Mouse (Mus musculus): ENCODE data around the gene Cav1. TPM values are rescaled to one million over a fixed set of nuclear protein-coding genes. Genes with fewer than 3 reads are reported as not detected.
A peak's percentile ranks its signal among the peaks of the same experiment; 100 is the strongest.

Gene Cav1
- polyA plus RNA-seq, 1 experiment from 2014 or later, result 8.1 TPM

DNA sequence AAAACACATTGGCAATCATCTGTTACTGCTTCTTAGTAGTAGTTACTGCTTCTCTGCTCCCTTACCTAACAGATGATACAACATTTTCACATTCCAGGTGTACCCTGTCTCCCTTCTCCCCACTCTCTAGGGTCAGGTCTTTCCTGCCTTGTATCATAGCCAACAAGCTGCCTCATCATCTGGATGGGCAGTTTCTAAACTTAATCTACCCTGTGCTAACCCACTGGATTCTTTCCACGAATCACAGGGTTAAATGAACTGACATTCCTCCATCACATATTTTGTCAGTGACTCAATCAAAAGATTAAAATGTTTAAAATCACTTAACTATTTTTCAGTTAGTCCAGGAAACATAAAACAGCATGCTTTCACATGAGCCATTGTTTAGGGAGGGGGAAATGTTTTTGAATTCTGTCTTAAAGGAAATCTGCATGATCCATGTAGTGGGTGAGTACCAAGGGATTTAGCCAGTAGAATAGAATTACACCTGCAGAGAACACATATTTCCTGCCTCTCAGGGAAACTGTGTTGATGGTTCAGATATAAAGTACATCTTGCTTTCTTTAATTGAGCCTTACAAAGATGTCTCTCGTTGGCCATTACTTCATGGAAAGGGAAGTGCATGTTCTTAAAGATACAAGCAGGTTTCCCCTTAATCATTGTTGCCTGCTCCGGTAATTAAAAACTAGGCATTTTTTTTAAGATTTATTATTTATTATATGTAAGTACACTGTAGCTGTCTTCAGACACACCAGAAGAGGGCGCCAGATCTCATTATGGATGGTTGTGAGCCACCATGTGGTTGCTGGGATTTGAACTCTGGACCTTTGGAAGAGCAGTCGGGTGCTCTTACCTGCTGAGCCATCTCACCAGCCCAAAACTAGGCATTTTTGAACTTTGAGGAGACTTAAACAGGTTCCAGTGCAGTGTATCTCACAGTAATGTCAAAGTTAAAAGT lies 8.8 kb downstream of the Cav1 start:
- ATAC-seq (ENCODE audit: low read depth), result no peak

GRCm38 (mm10) chr6:17316294-17317166 lies 10.4 kb downstream of the Cav1 start:
- no peak overlapping the region for H3K27ac ChIP-seq (ENCODE audit: low read length)
- no peaks in the 10 kb centered on the region for H3K9me3 ChIP-seq (replicated peaks; ENCODE audit: control insufficient read depth, low read length)
- no peaks in the 10 kb centered on the region for H3K27me3 ChIP-seq (ENCODE audit: control insufficient read depth, insufficient read depth, low read depth, low read length)
- no peak overlapping the region for H3K4me3 ChIP-seq (ENCODE audit: low read depth, low read length)
- ATAC-seq (ENCODE audit: low read depth), result 0 out of 2 replicates have a peak, but pooled peaks have one; percentile 27
- no peak overlapping the region for H3K4me2 ChIP-seq (ENCODE audit: low read depth, low read length)
- no peaks in the 10 kb centered on the region; the same call in 1 of the 2 replicates for H3K4me1 ChIP-seq (ENCODE audit: control insufficient read depth, low read depth, low read length)
- no peak overlapping the region for H3K9ac ChIP-seq (ENCODE audit: low read depth, low read length)
- 42% methylated on average over 15 of the region's 15 CpGs for WGBS (ENCODE audit: insufficient replicate concordance)
- H3K36me3 ChIP-seq (ENCODE audit: control insufficient read depth, insufficient read depth), result no peaks in the 10 kb centered on the region

More for the DNA sequence above, 8.8 kb downstream of the Cav1 start:
- no peaks in the 10 kb centered on the region; the same call in 1 of the 2 replicates for H3K4me1 ChIP-seq (ENCODE audit: control insufficient read depth, low read depth, low read length)
- H3K27me3 ChIP-seq (ENCODE audit: control insufficient read depth, insufficient read depth, low read depth, low read length), result no peaks in the 10 kb centered on the region
- H3K9ac ChIP-seq (ENCODE audit: low read depth, low read length), result no peak overlapping the region
- H3K36me3 ChIP-seq (ENCODE audit: control insufficient read depth, insufficient read depth), result no peaks in the 10 kb centered on the region
- H3K4me2 ChIP-seq (ENCODE audit: low read depth, low read length), result no peak overlapping the region
- 55% methylated on average over 5 of the region's 5 CpGs for WGBS (ENCODE audit: insufficient replicate concordance)
- H3K4me3 ChIP-seq (ENCODE audit: low read depth, low read length), result no peak overlapping the region
- H3K27ac ChIP-seq (ENCODE audit: low read length), result no peak overlapping the region
- H3K9me3 ChIP-seq (replicated peaks; ENCODE audit: control insufficient read depth, low read length), result no peaks in the 10 kb centered on the region

DNA sequence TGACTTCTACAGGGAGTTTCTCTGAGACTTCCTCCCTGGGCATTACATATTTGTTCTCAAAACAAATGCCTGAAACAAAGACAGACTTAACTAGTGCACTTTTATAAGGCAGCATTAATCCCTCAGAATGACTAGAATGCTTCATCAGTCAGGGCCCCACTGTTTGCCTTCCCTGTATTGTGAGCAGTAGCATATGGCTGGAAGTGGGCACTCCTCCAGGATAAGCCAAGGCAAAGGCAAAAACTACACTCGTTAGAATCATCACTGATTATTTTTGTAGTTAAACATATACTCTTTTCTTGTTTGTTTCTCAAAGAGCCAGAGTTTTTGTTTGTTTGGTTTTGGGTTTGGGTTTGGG lies 11.0 kb downstream of the Cav1 start:
- H3K4me2 ChIP-seq (ENCODE audit: low read depth, low read length), result no peak overlapping the region
- no peak overlapping the region for H3K4me3 ChIP-seq (ENCODE audit: low read depth, low read length)
- no peak overlapping the region for H3K27ac ChIP-seq (ENCODE audit: low read length)
- no peaks in the 10 kb centered on the region; the same call in 1 of the 2 replicates for H3K4me1 ChIP-seq (ENCODE audit: control insufficient read depth, low read depth, low read length)
- H3K9me3 ChIP-seq (replicated peaks; ENCODE audit: control insufficient read depth, low read length), result no peaks in the 10 kb centered on the region
- no peaks in the 10 kb centered on the region for H3K27me3 ChIP-seq (ENCODE audit: control insufficient read depth, insufficient read depth, low read depth, low read length)
- 24% methylated on average over 1 of the region's 1 CpGs for WGBS (ENCODE audit: insufficient replicate concordance)
- no peak for ATAC-seq (ENCODE audit: low read depth)
- no peaks in the 10 kb centered on the region for H3K36me3 ChIP-seq (ENCODE audit: control insufficient read depth, insufficient read depth)
- no peak overlapping the region for H3K9ac ChIP-seq (ENCODE audit: low read depth, low read length)

- no peak for ATAC-seq (ENCODE audit: low read depth)
- H3K27me3 ChIP-seq (ENCODE audit: control insufficient read depth, insufficient read depth, low read depth, low read length), result no peaks in the 10 kb centered on the region
- no peak overlapping the region for H3K27ac ChIP-seq (ENCODE audit: low read length)
- no peaks in the 10 kb centered on the region; the same call in 1 of the 2 replicates for H3K4me1 ChIP-seq (ENCODE audit: control insufficient read depth, low read depth, low read length)
- no peak overlapping the region for H3K4me2 ChIP-seq (ENCODE audit: low read depth, low read length)
- 35% methylated on average over 1 of the region's 1 CpGs for WGBS (ENCODE audit: insufficient replicate concordance)
- no peaks in the 10 kb centered on the region for H3K36me3 ChIP-seq (ENCODE audit: control insufficient read depth, insufficient read depth)
- H3K9ac ChIP-seq (ENCODE audit: low read depth, low read length), result no peak overlapping the region
- H3K9me3 ChIP-seq (replicated peaks; ENCODE audit: control insufficient read depth, low read length), result no peaks in the 10 kb centered on the region
- no peak overlapping the region for H3K4me3 ChIP-seq (ENCODE audit: low read depth, low read length)
Measured at GRCm38 (mm10) chr6:17317944-17318343, 11.8 kb downstream of the Cav1 start.

DNA sequence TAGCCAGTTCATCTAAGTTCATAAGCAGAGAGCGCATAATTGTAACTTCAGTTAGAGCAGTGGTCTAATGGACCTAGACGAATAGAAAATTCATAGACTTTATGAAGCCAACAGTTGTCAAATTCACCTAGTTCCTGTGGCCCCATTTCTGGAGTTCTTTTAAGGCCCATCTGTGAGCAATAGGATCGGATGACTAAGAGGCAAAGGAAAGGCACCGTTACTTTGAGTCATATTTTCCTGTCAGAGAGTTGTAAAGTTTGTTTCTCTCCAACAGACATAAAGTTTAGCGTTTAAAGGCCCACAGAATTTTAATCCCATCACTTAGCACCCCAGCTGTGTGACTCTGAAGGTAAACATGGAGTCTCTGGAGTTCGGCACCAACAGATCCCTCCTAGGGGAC lies 15.8 kb downstream of the Cav1 start:
- Histone ChIP-seq H3K27me3 (ENCODE audit: control insufficient read depth, insufficient read depth, low read depth, low read length) (no peaks in the 10 kb centered on the region), H3K36me3 (ENCODE audit: control insufficient read depth, insufficient read depth) (no peaks in the 10 kb centered on the region), H3K9me3 (replicated peaks; ENCODE audit: control insufficient read depth, low read length) (no peaks in the 10 kb centered on the region), H3K4me1 (ENCODE audit: control insufficient read depth, low read depth, low read length) (no peaks in the 10 kb centered on the region), H3K27ac (ENCODE audit: low read length) (no peak overlapping the region), H3K4me3 (ENCODE audit: low read depth, low read length) (no peak overlapping the region), H3K9ac (ENCODE audit: low read depth, low read length) (no peak overlapping the region), H3K4me2 (ENCODE audit: low read depth, low read length) (no peak overlapping the region)
- no peak for ATAC-seq (ENCODE audit: low read depth)
- WGBS (ENCODE audit: insufficient replicate concordance), result 59% methylated on average over 6 of the region's 6 CpGs

GRCm38 (mm10) chr6:17327216-17327615 lies 21.1 kb downstream of the Cav1 start:
- Histone ChIP-seq H3K4me2 (ENCODE audit: low read depth, low read length) (no peak overlapping the region), H3K4me1 (ENCODE audit: control insufficient read depth, low read depth, low read length) (no peaks in the 10 kb centered on the region), H3K4me3 (ENCODE audit: low read depth, low read length) (no peak overlapping the region), H3K9me3 (replicated peaks; ENCODE audit: control insufficient read depth, low read length) (no peaks in the 10 kb centered on the region), H3K9ac (ENCODE audit: low read depth, low read length) (no peak overlapping the region), H3K27ac (ENCODE audit: low read length) (no peak overlapping the region), H3K27me3 (ENCODE audit: control insufficient read depth, insufficient read depth, low read depth, low read length) (no peaks in the 10 kb centered on the region), H3K36me3 (ENCODE audit: control insufficient read depth, insufficient read depth) (no peaks in the 10 kb centered on the region)
- 54% methylated on average over 11 of the region's 11 CpGs for WGBS (ENCODE audit: insufficient replicate concordance)
- ATAC-seq (ENCODE audit: low read depth), result no peak

DNA sequence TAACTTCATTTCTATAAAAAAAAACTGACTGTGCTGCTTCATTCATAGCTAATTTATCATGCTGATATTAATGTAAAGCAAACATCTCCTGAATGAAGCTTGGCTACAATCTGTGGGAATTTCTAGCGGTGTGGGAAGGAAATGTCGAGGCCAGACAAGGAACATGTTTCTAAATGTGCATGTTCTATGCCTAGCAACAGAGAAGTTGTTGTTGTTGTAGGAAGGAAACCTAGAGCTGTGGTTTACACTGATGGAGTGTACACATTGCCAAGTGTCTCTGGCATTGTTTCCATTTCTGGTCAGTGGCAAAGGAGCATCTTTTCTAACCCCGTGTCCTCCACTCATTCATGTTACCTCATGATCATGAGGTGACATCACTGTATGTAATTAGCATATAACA lies 23.7 kb downstream of the Cav1 start:
- no peak overlapping the region for H3K4me3 ChIP-seq (ENCODE audit: low read depth, low read length)
- H3K27ac ChIP-seq (ENCODE audit: low read length), result no peak overlapping the region
- no peaks in the 10 kb centered on the region for H3K9me3 ChIP-seq (replicated peaks; ENCODE audit: control insufficient read depth, low read length)
- H3K4me1 ChIP-seq (ENCODE audit: control insufficient read depth, low read depth, low read length), result no peaks in the 10 kb centered on the region
- H3K36me3 ChIP-seq (ENCODE audit: control insufficient read depth, insufficient read depth), result no peaks in the 10 kb centered on the region
- ATAC-seq (ENCODE audit: low read depth), result no peak
- H3K4me2 ChIP-seq (ENCODE audit: low read depth, low read length), result no peak overlapping the region
- no peak overlapping the region for H3K9ac ChIP-seq (ENCODE audit: low read depth, low read length)
- no peaks in the 10 kb centered on the region for H3K27me3 ChIP-seq (ENCODE audit: control insufficient read depth, insufficient read depth, low read depth, low read length)
- 33% methylated on average over 3 of the region's 3 CpGs for WGBS (ENCODE audit: insufficient replicate concordance)

- H3K9ac ChIP-seq (ENCODE audit: low read depth, low read length), result no peak overlapping the region
- no peak overlapping the region for H3K4me2 ChIP-seq (ENCODE audit: low read depth, low read length)
- no peak overlapping the region for H3K4me3 ChIP-seq (ENCODE audit: low read depth, low read length)
- H3K4me1 ChIP-seq (ENCODE audit: control insufficient read depth, low read depth, low read length), result no peaks in the 10 kb centered on the region
- no peaks in the 10 kb centered on the region for H3K27me3 ChIP-seq (ENCODE audit: control insufficient read depth, insufficient read depth, low read depth, low read length)
- 67% methylated on average over 2 of the region's 2 CpGs for WGBS (ENCODE audit: insufficient replicate concordance)
- H3K9me3 ChIP-seq (replicated peaks; ENCODE audit: control insufficient read depth, low read length), result no peaks in the 10 kb centered on the region
- no peak overlapping the region for H3K27ac ChIP-seq (ENCODE audit: low read length)
- H3K36me3 ChIP-seq (ENCODE audit: control insufficient read depth, insufficient read depth), result no peaks in the 10 kb centered on the region
- no peak for ATAC-seq (ENCODE audit: low read depth)
Measured at GRCm38 (mm10) chr6:17337724-17338123, 31.6 kb downstream of the Cav1 start.

All from liver, embryonic 16.5 days (tissue).